Mouse (Mus musculus) intestine, embryonic 16.5 days (tissue): Measurements from ENCODE around the gene Zp2. TPM values are rescaled to one million over a fixed set of nuclear protein-coding genes. Genes with fewer than 3 reads are reported as not detected.
A peak's percentile ranks its signal among the peaks of the same experiment; 100 is the strongest.

ENCODE experiments used
- ATAC-seq: fragments of 200-750 bp; cut with Nextera tagmentation; 2 replicates; pipeline ENCODE4 v1.8.0; 2017; ENCODE audit warnings: moderate TSS enrichment, moderate library complexity
- H3K27ac ChIP-seq: fragments of 300-500 bp; sonication (generic); 2 replicates; pipeline ENCODE4 v1.5.1; 2014; ENCODE audit warnings: mild to moderate bottlenecking, low read length
- H3K27me3 ChIP-seq: fragments of 300-500 bp; sonication (generic); replicated peaks from 2 replicates; pipeline ENCODE4 v1.6.1; 2014; ENCODE audit warnings: low read length, control low read depth, mixed read lengths; ENCODE audit not compliant: control insufficient read depth, insufficient read depth
- H3K36me3 ChIP-seq: fragments of 300-500 bp; sonication (generic); 2 replicates; pipeline ENCODE4 v1.6.1; 2014; ENCODE audit warnings: low read length, control low read depth; ENCODE audit not compliant: control insufficient read depth, insufficient read depth
- H3K4me1 ChIP-seq: fragments of 300-500 bp; sonication (generic); 2 replicates; pipeline ENCODE4 v1.6.1; 2014; ENCODE audit warnings: low read length, control low read depth, mixed read lengths; ENCODE audit not compliant: control insufficient read depth, insufficient read depth
- H3K4me2 ChIP-seq: fragments of 300-500 bp; sonication (generic); 2 replicates; pipeline ENCODE4 v1.6.1; 2014; ENCODE audit warnings: low read depth, low read length, control low read depth
- H3K4me3 ChIP-seq: fragments of 300-500 bp; sonication (generic); 2 replicates; pipeline ENCODE4 v1.5.1; 2014; ENCODE audit warnings: mild to moderate bottlenecking, low read length
- H3K9ac ChIP-seq: fragments of 300-500 bp; sonication (generic); 2 replicates; pipeline ENCODE4 v1.6.1; 2014; ENCODE audit warnings: low read depth, low read length
- H3K9me3 ChIP-seq: fragments of 300-500 bp; sonication (generic); 2 replicates; pipeline ENCODE4 v1.6.1; 2016; ENCODE audit warnings: low read length, control low read depth; ENCODE audit not compliant: control insufficient read depth
- WGBS: fragments of 180-500 bp; shearing (Covaris S2); extraction: QIAGEN DNeasy Blood & Tissue Kit; methylation state at CpG from one replicate; pipeline ENCODE4 v1.1.7; 2014; 5-methylcytosine and 5-hydroxymethylcytosine counted together
- polyA plus RNA-seq: library from polyadenylated mRNA; unstranded; fragments of >200 nt; fragmentation: Nextera tagmentation; extraction: Ambion mirVana; gene quantifications from 2 replicates; pipeline ENCODE4 v1.2.1, GENCODE M21; 2015

Zp2 gene
- polyA plus RNA-seq, 1 experiment from 2014 or later: not detected

DNA sequence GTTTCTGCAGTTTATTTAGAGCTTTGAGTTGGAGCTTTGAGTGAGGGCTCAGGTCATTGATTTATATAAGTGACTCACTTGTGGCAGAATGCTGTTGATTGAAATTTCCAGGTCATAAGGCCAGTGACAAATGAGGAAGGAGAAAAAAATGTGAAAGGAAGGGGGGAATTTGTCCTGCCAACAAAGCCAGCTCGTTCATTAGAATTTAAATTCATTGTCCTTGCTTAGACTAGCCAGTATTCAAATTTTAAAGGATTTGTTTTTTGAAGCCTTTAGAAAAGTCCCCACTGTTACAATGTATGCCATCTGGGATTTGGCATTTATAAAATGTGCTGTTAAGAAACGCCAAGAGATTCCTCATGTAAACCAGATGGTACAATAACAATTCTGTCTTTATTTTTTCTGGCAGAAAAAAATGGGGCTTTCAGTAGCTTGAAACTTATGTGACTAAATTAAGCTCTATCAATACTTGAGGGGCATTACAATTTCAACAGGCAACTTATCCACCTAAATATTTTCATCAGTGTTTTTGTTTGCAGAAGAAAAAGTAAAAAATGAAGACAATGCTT is 11.8 kb upstream of the Zp2 start:
- Histone ChIP-seq H3K9me3 (no peaks in the 10 kb centered on the region), H3K4me2 (no peak overlapping the region), H3K36me3 (no peaks in the 10 kb centered on the region), H3K4me3 (no peak overlapping the region), H3K27ac (no peak overlapping the region), H3K9ac (no peak overlapping the region), H3K27me3 (no peaks in the 10 kb centered on the region), H3K4me1 (peaks cover 3% of the 10 kb centered on the region)
- WGBS: 39% methylated on average over 2 of the region's 2 CpGs
- no peak for ATAC-seq

DNA sequence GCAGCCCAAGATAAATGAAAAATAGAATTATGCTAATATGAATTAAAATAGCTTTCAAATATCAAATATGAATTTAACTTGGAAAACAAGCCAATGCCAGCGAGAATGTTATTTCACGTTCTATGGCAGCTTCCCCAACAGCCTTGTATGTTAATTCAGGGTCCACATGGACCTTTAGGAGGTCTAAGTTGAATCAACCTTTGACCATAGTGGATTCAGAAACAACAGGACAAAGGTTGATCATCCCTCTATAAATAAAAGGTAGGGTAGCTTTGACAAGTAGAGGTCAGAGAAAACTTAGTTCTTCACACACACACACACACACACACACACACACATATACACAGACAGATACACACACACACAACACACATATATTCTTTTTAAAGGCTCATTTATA is 5.8 kb upstream of the Zp2 start:
- no peak overlapping the region for H3K4me3 ChIP-seq
- H3K4me1 ChIP-seq: no peaks in the 10 kb centered on the region; the same call in 1 of the 2 replicates
- no peaks in the 10 kb centered on the region for H3K9me3 ChIP-seq
- no peak overlapping the region for H3K4me2 ChIP-seq
- H3K27ac ChIP-seq: no peak overlapping the region
- no peak overlapping the region for H3K9ac ChIP-seq
- no peaks in the 10 kb centered on the region for H3K36me3 ChIP-seq
- WGBS: 76% methylated on average over 2 of the region's 2 CpGs
- no peaks in the 10 kb centered on the region for H3K27me3 ChIP-seq
- ATAC-seq: no peak

DNA sequence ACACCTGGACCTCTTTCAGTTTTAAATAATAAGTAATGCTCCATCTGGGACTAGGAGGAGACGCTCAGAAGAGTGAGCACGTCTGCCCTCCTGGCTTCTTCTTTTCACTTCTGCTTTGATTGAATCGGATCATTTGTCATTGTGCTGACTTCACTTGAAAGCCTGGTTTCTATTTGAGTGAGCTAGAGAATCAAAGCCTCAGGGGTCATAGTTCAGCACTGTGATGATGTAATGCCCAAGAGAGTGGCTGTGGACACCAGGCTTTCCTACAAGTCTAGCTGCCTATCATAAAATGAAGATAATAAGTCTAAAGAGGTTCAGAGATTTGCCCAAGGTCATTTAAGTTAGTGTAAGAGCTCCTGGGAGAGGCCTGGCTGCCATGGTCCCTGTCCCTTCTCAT is 5.2 kb upstream of the Zp2 start:
- ATAC-seq: peak; percentile 87

DNA sequence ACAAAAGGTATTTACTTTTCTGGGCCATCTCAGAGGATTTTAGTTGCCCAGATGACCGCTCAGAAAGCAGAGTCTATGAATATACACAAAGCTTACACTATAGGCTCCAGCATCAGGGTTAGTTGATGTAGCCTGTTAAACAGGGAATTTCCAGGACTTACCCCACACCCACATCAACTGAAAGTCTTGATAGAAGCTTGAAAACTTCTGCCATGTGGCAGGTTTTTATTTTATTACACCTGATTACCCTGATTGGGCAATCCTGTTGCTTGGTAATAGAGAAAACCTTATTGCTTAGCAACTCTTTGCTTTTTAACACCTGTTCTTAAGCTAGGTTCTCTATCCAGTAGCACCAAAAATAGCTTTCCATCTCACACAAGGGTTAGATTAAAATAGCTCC is 2.3 kb downstream of the Zp2 start:
- H3K9me3 ChIP-seq: no peaks in the 10 kb centered on the region
- 86% methylated on average over 1 of the region's 1 CpGs for WGBS
- H3K9ac ChIP-seq: no peak overlapping the region
- H3K4me2 ChIP-seq: no peak overlapping the region
- H3K27ac ChIP-seq: no peak overlapping the region
- H3K36me3 ChIP-seq: no peaks in the 10 kb centered on the region
- no peaks in the 10 kb centered on the region for H3K27me3 ChIP-seq
- no peaks in the 10 kb centered on the region for H3K4me1 ChIP-seq
- peak; percentile 44; the same call in 1 of the 2 replicates for ATAC-seq
- no peak overlapping the region for H3K4me3 ChIP-seq

More for the DNA sequence above, 5.2 kb upstream of the Zp2 start:
- H3K4me2 ChIP-seq: no peak overlapping the region
- no peak overlapping the region for H3K9ac ChIP-seq
- H3K27ac ChIP-seq: peak overlapping the region; percentile 72
- H3K36me3 ChIP-seq: no peaks in the 10 kb centered on the region
- no peaks in the 10 kb centered on the region for H3K9me3 ChIP-seq
- no peaks in the 10 kb centered on the region for H3K27me3 ChIP-seq
- H3K4me3 ChIP-seq: no peak overlapping the region
- H3K4me1 ChIP-seq: no peaks in the 10 kb centered on the region; the same call in 1 of the 2 replicates
- 22% methylated on average over 3 of the region's 3 CpGs for whole genome bisulfite sequencing

DNA sequence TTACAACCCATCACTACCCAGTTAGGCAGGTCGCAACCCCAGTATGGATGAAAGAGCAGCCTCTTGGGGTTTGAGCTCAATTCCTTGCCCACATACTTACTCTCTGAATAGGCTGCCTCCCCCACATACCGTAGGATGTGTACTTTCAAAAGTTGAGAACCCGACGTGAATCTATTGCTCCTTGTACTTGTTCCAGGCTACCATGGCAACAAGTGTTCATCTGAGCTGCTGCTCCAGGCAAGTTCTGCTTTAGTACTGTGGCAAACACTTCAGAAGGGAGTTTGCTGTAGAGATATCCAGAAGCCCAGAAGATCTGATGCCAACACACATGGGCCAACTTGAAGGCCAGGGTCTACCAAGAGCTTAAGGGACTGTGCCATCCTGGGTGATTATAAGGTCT is 16.1 kb downstream of the Zp2 start:
- no peak for ATAC-seq
- whole genome bisulfite sequencing: 73% methylated on average over 4 of the region's 4 CpGs
- Histone ChIP-seq H3K4me3 (no peak overlapping the region), H3K4me1 (0 out of 2 replicates have a peak, but pooled peaks cover 9% of the 10 kb centered on the region), H3K9ac (no peak overlapping the region), H3K4me2 (no peak overlapping the region), H3K9me3 (no peaks in the 10 kb centered on the region), H3K27ac (no peak overlapping the region), H3K36me3 (no peaks in the 10 kb centered on the region), H3K27me3 (no peaks in the 10 kb centered on the region)

DNA sequence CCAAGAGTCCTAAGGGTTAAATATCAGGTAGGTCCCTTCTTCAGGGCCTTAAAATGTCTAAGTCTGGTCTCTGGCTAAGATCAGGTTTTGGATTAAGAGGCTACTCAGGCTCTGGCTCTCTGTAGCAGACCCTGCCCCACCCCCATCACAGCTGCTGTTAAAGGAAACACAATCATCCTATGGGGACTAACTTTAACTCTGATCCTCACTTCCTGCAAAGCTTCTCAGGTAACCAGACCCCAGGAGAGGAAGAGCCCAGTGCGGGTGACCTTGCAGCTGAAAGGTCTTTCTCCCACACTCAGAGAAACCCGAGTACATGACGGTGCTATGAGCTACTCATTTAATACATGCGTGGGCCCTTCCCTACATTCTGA is 17.4 kb downstream of the Zp2 start:
- H3K9me3 ChIP-seq: no peaks in the 10 kb centered on the region
- H3K36me3 ChIP-seq: no peaks in the 10 kb centered on the region
- no peak overlapping the region for H3K9ac ChIP-seq
- H3K27ac ChIP-seq: no peak overlapping the region
- WGBS: 46% methylated on average over 4 of the region's 4 CpGs
- H3K4me3 ChIP-seq: no peak overlapping the region
- no peaks in the 10 kb centered on the region for H3K27me3 ChIP-seq
- no peak overlapping the region for H3K4me2 ChIP-seq
- ATAC-seq: no peak
- 0 out of 2 replicates have a peak, but pooled peaks cover 9% of the 10 kb centered on the region for H3K4me1 ChIP-seq

DNA sequence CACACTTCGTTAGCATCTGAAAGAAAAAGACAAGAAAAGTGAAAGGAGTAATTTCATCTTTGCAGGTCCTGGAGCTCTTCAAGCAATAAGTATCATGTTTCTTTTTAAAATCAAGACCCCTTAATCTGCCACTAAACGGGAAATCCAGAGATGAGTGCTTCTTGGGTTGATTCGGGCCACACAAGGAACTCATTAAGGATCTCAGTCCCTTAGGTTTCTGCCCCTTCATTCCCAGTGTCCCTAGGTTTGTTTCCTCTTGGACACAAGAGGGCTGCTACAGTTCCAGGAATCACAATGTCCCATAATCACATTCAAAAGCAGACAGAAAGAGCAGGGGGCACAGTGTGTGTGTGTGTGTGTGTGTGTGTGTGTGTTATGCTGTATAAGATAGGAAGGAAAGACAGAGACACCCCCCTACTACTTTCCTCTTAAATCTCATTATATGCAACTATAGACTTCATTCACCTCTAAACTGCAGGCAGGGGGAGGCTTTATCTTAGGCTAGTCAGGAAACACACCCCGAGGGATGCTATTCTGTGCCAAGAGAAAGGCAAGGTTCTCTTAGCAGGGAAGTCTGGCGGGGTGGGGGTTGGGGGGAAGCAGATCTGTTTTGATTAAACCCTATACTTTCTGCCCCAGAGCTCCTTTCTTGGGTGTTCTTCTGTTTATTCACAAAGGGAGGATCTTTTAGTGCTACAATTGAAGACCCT is 18.0 kb downstream of the Zp2 start:
- H3K4me1 ChIP-seq: 0 out of 2 replicates have a peak, but pooled peaks cover 9% of the 10 kb centered on the region
- no peaks in the 10 kb centered on the region for H3K27me3 ChIP-seq
- no peak overlapping the region for H3K9ac ChIP-seq
- no peaks in the 10 kb centered on the region for H3K36me3 ChIP-seq
- no peaks in the 10 kb centered on the region for H3K9me3 ChIP-seq
- H3K4me2 ChIP-seq: no peak overlapping the region
- H3K27ac ChIP-seq: no peak overlapping the region
- no peak for ATAC-seq
- WGBS: 43% methylated on average over 5 of the region's 5 CpGs
- H3K4me3 ChIP-seq: no peak overlapping the region

DNA sequence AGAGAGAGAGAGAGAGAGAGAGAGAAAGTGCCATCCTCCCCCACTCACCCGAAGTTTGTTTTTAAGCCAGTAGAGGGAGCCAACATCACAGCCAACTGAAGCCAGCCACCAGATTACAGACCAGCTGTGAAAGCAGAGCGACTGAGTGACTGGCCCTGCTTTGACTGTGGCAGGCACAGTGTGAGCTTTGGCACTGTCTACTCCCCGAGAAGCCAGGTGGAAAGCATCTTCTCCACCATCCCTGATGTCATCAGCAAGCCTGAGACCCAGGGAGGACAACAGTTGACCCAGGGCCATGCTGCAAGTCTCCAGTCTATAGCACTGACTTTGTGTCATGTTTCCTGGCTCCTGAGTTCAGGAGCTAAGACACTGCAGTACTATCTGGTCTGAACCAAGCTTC is 20.2 kb downstream of the Zp2 start:
- Histone ChIP-seq H3K36me3 (no peaks in the 10 kb centered on the region), H3K27ac (no peak overlapping the region), H3K27me3 (no peaks in the 10 kb centered on the region), H3K4me3 (no peak overlapping the region), H3K9ac (0 out of 2 replicates have a peak overlapping the region, but pooled peaks have one; percentile 43), H3K4me2 (no peak overlapping the region), H3K4me1 (0 out of 2 replicates have a peak, but pooled peaks cover 9% of the 10 kb centered on the region), H3K9me3 (no peaks in the 10 kb centered on the region)
- WGBS: 2% methylated on average over 3 of the region's 3 CpGs
- peak; percentile 85 for ATAC-seq

DNA sequence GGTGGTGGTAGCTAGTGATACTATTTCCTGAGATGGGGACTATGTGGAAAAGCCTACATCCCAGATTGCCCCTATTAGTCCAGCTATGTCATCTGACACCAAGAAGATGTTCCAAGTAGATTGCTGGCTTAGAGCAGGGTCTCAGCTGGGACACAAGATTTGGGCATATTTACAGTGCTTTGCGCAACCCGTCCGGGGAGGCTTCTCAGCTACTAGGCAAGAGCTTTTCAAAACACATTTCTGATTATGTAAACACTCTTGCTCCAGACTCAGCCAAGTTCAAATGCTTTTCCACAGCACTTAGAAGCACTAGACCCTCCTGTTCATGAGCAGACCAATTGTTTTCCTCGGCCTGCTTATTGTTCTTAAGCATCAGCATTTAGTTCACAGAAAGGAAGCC is 21.3 kb downstream of the Zp2 start:
- peak; percentile 11; the same call in 1 of the 2 replicates for ATAC-seq
- H3K27me3 ChIP-seq: no peaks in the 10 kb centered on the region
- H3K4me1 ChIP-seq: 0 out of 2 replicates have a peak, but pooled peaks cover 9% of the 10 kb centered on the region
- no peak overlapping the region for H3K9ac ChIP-seq
- no peak overlapping the region for H3K4me3 ChIP-seq
- H3K27ac ChIP-seq: no peak overlapping the region
- 64% methylated on average over 4 of the region's 4 CpGs for WGBS
- no peak overlapping the region for H3K4me2 ChIP-seq
- H3K36me3 ChIP-seq: no peaks in the 10 kb centered on the region
- no peaks in the 10 kb centered on the region for H3K9me3 ChIP-seq
